Comparison of ENCODE assay signal across 10 mouse cellular contexts in the genomic region with DNA sequence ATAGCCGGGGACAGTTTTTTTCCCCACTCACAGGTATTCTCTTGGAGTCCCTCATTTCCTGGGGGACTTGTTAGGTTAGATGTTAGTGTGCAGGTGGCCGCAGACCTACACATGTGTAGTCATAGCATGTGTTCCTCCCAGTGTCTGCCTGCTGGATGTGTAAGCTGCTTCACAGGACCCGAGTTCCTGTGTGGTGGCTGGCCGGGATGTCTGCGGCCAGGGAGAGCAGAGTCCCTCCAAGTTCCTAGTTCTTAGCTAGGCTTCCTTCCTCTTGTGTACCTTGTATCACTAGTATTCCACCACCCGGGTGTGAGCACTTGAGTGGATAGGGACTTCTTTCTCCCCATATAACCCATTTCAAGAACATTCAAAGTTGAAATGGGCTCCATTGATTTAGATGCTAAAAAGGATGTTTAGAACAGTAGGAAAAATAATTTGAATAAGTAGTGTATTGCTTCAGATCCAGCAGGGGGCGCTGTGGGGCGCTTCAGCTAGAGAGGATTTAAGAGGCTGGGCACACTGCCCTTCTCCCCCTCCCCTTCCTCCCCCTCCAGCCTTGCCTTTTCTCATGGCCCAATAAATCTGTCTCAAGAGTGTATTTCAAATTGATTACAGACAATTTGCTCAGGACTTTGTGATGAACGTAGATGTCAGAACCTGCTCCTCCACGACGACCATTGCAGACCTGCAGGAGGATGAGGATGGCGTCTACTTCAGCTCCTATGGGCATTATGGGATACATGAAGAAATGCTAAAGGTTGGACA. TPM values are rescaled to one million over a fixed set of nuclear protein-coding genes. Genes with fewer than 3 reads are reported as not detected.
A peak's percentile ranks its signal among the peaks of the same experiment; 100 is the strongest.
DNase-seq lines count a peak whose midpoint lies in the region; ATAC-seq and TF ChIP-seq lines count a peak whose summit lies in the region.
"Had no signal": no experiment of that assay in that cellular context is flagged by ENCODE, and none has a peak within 500 bp of the region (broad histone marks: within the 10 kb centered on the region; RNA-seq: fewer than 3 reads in every experiment).

No protein-coding gene starts in this region.

- no peak overlapping the region for H3K4me2 ChIP-seq in midbrain, embryonic 15.5 days
- H3K4me2 ChIP-seq: embryonic facial prominence, embryonic 15.5 days; limb, embryonic 15.5 days had no signal

- H3K27me3 ChIP-seq in G1E (ENCODE audit: insufficient read depth, low read length): no peaks in the 10 kb centered on the region
- H3K27me3 ChIP-seq in midbrain, embryonic 15.5 days (replicated peaks): no peaks in the 10 kb centered on the region
- H3K27me3 ChIP-seq: embryonic facial prominence, embryonic 15.5 days; limb, embryonic 15.5 days had no signal

- peaks cover 20% of the 10 kb centered on the region for H3K4me1 ChIP-seq in G1E (ENCODE audit: insufficient read depth, low read depth, low read length)
- H3K4me1 ChIP-seq in midbrain, embryonic 15.5 days: no peaks in the 10 kb centered on the region
- H3K4me1 ChIP-seq: embryonic facial prominence, embryonic 15.5 days; limb, embryonic 15.5 days had no signal

- no peak overlapping the region for H3K9ac ChIP-seq in midbrain, embryonic 15.5 days
- H3K9ac ChIP-seq: embryonic facial prominence, embryonic 15.5 days; limb, embryonic 15.5 days had no signal

- H3K36me3 ChIP-seq in G1E (replicated peaks): peaks cover 95% of the 10 kb centered on the region
- peaks cover 14% of the 10 kb centered on the region for H3K36me3 ChIP-seq in midbrain, embryonic 15.5 days (replicated peaks)

- no peaks in the 10 kb centered on the region for H3K9me3 ChIP-seq in G1E (replicated peaks)
- no peaks in the 10 kb centered on the region for H3K9me3 ChIP-seq in midbrain, embryonic 15.5 days
- H3K9me3 ChIP-seq: embryonic facial prominence, embryonic 15.5 days; limb, embryonic 15.5 days had no signal

- DNase-seq in layer of hippocampus, postnatal 10 days (ENCODE audit: low spot score in 2 of 2): peak; percentile 72 to 81
- DNase-seq in layer of hippocampus, adult 9-10 months (ENCODE audit: low spot score): no peak
- no peak for DNase-seq in G1E (ENCODE audit: low spot score)
- DNase-seq in c-Kit-negative CD71-positive TER-119-positive erythroid progenitor cells, embryonic 14.5 days (ENCODE audit: low read depth, low spot score): peak; percentile 36
- peak; percentile 72 for DNase-seq in forelimb bud, embryonic 11.5 days (ENCODE audit: low read depth, low spot score)
- DNase-seq in kidney, postnatal 14 days: peak; percentile 76
- peak; percentile 57 for DNase-seq in urinary bladder, postnatal 25 days (ENCODE audit: low spot score)

- no peak overlapping the region for H3K27ac ChIP-seq in midbrain, embryonic 15.5 days
- H3K27ac ChIP-seq: embryonic facial prominence, embryonic 15.5 days; limb, embryonic 15.5 days had no signal

- peak; percentile 40 for TF ChIP-seq CTCF in G1E (IDR thresholded peaks at IDR 0.05; ENCODE audit: low read depth, low read length)

- ATAC-seq in G1E (ENCODE audit: extremely low read depth, insufficient number of reproducible peaks, low FRiP score, poor library complexity, severe bottlenecking): peak; percentile 40; the same call in 1 of the 2 replicates
- 0 out of 2 replicates have a peak, but pooled peaks have one; percentile 24 for ATAC-seq in midbrain, embryonic 15.5 days (replicated peaks)

- H3K4me3 ChIP-seq in G1E (ENCODE audit: low read depth, low read length): no peak overlapping the region
- H3K4me3 ChIP-seq in midbrain, embryonic 15.5 days: no peak overlapping the region
- H3K4me3 ChIP-seq: embryonic facial prominence, embryonic 15.5 days; limb, embryonic 15.5 days had no signal

- whole genome bisulfite sequencing in midbrain, embryonic 15.5 days: 61% methylated on average over 12 of the region's 12 CpGs

RNA-seq across cellular contexts. Expression of a gene that starts 8.7 kb away (rescaled TPM):
- total RNA-seq in layer of hippocampus, postnatal 10 days (2021): 10 to 100 TPM; 35.3 to 40.6 TPM
- 111 and 112 TPM in 2 replicates for total RNA-seq in G1E (2014; fragmentation: Nextera tagmentation)
- 76.4 and 78.5 TPM in 2 replicates for total RNA-seq in G1E (2017)
- polyA plus RNA-seq in G1E (2012): 113 and 128 TPM in 2 replicates
- 46.9 and 48.3 TPM in 2 replicates for polyA plus RNA-seq in midbrain, embryonic 15.5 days (2015; fragmentation: Nextera tagmentation; extraction: Ambion mirVana)

RNA-seq across cellular contexts. Expression of a gene that starts 27.9 kb away (rescaled TPM):
- 1 to 10 TPM; 6.5 to 8.7 TPM for total RNA-seq in layer of hippocampus, postnatal 10 days (2021)
- total RNA-seq in G1E (2014; fragmentation: Nextera tagmentation): 35.6 and 38.5 TPM in 2 replicates
- 25.5 and 27.8 TPM in 2 replicates for total RNA-seq in G1E (2017)
- 13.1 and 14.0 TPM in 2 replicates for polyA plus RNA-seq in G1E (2012)
- polyA plus RNA-seq in midbrain, embryonic 15.5 days (2015; fragmentation: Nextera tagmentation; extraction: Ambion mirVana): 3.0 and 3.5 TPM in 2 replicates

Comparison
In these comparisons a context has a peak if more than half of its experiments do, and no peak if none do; other contexts are left out.
1. DNase-seq: peak in layer of hippocampus, postnatal 10 days (2 of 2), c-Kit-negative CD71-positive TER-119-positive erythroid progenitor cells, embryonic 14.5 days (single experiment), forelimb bud, embryonic 11.5 days (single experiment), kidney, postnatal 14 days (single experiment) and urinary bladder, postnatal 25 days (single experiment); none in layer of hippocampus, adult 9-10 months (single experiment) and G1E (single experiment).